Mouse (Mus musculus) MEL (cell line): ENCODE results near the gene Wipf1.

Experiments
- BHLHE40 ChIP-seq: IDR thresholded peaks from 2 replicates; pipeline ENCODE4 v1.6.1; 2012; ENCODE audit warnings: low read depth, mild to moderate bottlenecking, inconsistent platforms, low read length, improper control_type of control experiment, borderline replicate concordance
- CTCF ChIP-seq, 3 experiments: IDR thresholded peaks in 2 of 3; conservative IDR thresholded peaks in 1 of 3; 2 replicates each; pipeline ENCODE4 v1.5.1; 2011 to 2012; ENCODE audit warnings: low read length in 3 of 3, low read depth in 2 of 3, mild to moderate bottlenecking in 2 of 3, improper control_type of control experiment in 1 of 3, inconsistent platforms in 1 of 3, mixed read lengths in 1 of 3, moderate library complexity in 1 of 3; ENCODE audit not compliant: control insufficient read depth in 1 of 3, insufficient read depth in 1 of 3, poor library complexity in 1 of 3, severe bottlenecking in 1 of 3
- EP300 ChIP-seq, 2 experiments: IDR thresholded peaks; 2 replicates each; pipeline ENCODE4 v1.6.1; 2011; ENCODE audit warnings: improper control_type of control experiment in 2 of 2, low read length in 2 of 2, low read depth in 1 of 2, mild to moderate bottlenecking in 1 of 2
- ETS1 ChIP-seq: IDR thresholded peaks from 2 replicates; pipeline ENCODE4 v1.6.1; 2012; ENCODE audit warnings: low read depth, mild to moderate bottlenecking, inconsistent platforms, low read length, improper control_type of control experiment, moderate library complexity
- JUND ChIP-seq: IDR thresholded peaks from 2 replicates; pipeline ENCODE4 v1.6.1; 2011; ENCODE audit warnings: low read depth, mild to moderate bottlenecking, improper control_type of control experiment, low read length
- MAX ChIP-seq: IDR thresholded peaks from 2 replicates; pipeline ENCODE4 v1.6.1; 2011; ENCODE audit warnings: low read length, improper control_type of control experiment
- MEF2A ChIP-seq: IDR thresholded peaks from 2 replicates; pipeline ENCODE4 v1.6.1; 2014; ENCODE audit warnings: low read depth, mild to moderate bottlenecking, inconsistent platforms, low read length, improper control_type of control experiment; ENCODE audit not compliant: poor library complexity, insufficient replicate concordance, severe bottlenecking; ENCODE audit errors: extremely low read depth
- POLR2A ChIP-seq, 2 experiments: IDR thresholded peaks; 2 replicates each; pipeline ENCODE4 v1.6.1; 2011 to 2012; ENCODE audit warnings: low read length in 2 of 2, mild to moderate bottlenecking in 2 of 2, control low read depth in 1 of 2, improper control_type of control experiment in 1 of 2, low read depth in 1 of 2, moderate library complexity in 1 of 2; ENCODE audit not compliant: control insufficient read depth in 1 of 2, insufficient read depth in 1 of 2, poor library complexity in 1 of 2
- POLR2AphosphoS2 ChIP-seq: IDR thresholded peaks from 2 replicates; pipeline ENCODE4 v1.6.1; 2011; ENCODE audit warnings: low read length, improper control_type of control experiment
- USF1 ChIP-seq: IDR thresholded peaks from 2 replicates; pipeline ENCODE4 v1.6.1; 2014; ENCODE audit warnings: low read depth, mild to moderate bottlenecking, inconsistent platforms, low read length, improper control_type of control experiment, moderate library complexity
- ZNF384 ChIP-seq: IDR thresholded peaks from 2 replicates; pipeline ENCODE4 v1.6.1; 2012; ENCODE audit warnings: low read depth, mild to moderate bottlenecking, inconsistent platforms, low read length, improper control_type of control experiment

DNA sequence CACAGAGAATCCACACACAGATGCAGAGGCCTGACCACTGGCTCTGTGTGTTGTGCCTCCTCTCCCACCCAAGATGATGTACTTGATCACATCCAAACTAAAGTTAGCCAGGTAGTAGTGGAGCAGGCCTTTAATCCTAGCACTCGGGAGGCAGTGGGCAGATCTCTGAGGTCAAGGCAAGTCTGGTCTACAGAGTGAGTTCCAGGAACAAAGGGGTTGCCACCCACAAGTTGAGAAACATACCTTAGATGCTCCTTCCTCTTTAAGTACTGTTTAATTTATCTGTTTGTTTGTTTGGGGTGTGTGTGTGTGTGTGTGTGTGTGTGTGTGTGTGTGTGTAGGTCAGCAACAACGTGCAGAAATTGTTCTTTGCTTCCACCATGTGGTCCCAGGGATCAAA is 67.3 kb downstream of the Wipf1 start:
- TF ChIP-seq POLR2AphosphoS2 (no peak), CTCF (IDR thresholded peaks at IDR 0.05 in 2 of 3, conservative IDR thresholded peaks at IDR 0.05 in 1 of 3; ENCODE audit: control insufficient read depth in 1 of 3, insufficient read depth in 1 of 3, low read depth in 2 of 3, low read length in 3 of 3, poor library complexity in 1 of 3, severe bottlenecking in 1 of 3) (no peak), ETS1 (no peak), JUND (no peak), USF1 (no peak), MAX (no peak), POLR2A (IDR thresholded peaks at IDR 0.05; ENCODE audit: control insufficient read depth in 1 of 2, insufficient read depth in 1 of 2, low read depth in 1 of 2, low read length in 2 of 2, poor library complexity in 1 of 2) (no peak), ZNF384 (no peak), MEF2A (no peak), EP300 (IDR thresholded peaks at IDR 0.05; ENCODE audit: low read depth in 1 of 2, low read length in 2 of 2) (no peak), BHLHE40 (no peak)
